Mouse (Mus musculus) ES-Bruce4 (cell line): ENCODE measurements around the gene Bsn.

Source experiments
- CTCF ChIP-seq: IDR thresholded peaks from one replicate; pipeline ENCODE4 v1.8.1; 2011; ENCODE audit warnings: low read depth, low read length
- POLR2A ChIP-seq: IDR thresholded peaks from one replicate; pipeline ENCODE4 v1.8.1; 2011; ENCODE audit warnings: low read length; ENCODE audit not compliant: insufficient read depth

GRCm38 (mm10) chr9:108058291-108058690 is 131.9 kb downstream of the Bsn start:
- TF ChIP-seq CTCF (no peak), POLR2A (no peak)
